In the genomic region with DNA sequence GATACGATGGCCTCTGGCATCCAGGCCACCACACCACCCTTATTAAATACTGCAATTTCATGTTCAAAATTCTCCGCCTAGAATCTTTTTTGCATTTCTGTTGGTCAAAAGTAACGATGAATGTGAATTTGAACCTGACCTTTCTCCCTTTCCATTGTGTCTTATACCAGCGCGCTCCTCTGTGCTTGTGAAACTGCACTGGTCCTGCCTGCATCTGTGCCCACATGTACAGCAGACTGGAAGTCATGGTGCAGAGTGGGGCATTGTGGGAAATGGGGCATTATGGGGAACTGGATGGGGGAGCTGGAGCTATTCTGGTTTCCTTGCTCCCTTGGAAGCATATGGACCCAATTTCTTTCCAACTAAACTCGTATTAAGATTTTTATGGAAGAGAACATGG, we compare ENCODE assay signal across 24 mouse cellular contexts.
DNase-seq lines count a peak whose midpoint lies in the region; ATAC-seq lines count a peak whose summit lies in the region.
"Had no signal": no experiment of that assay in that cellular context is flagged by ENCODE, and none has a peak within 500 bp of the region (broad histone marks: within the 10 kb centered on the region; RNA-seq: fewer than 3 reads in every experiment).

No protein-coding gene starts in this region.

- no peak overlapping the region for H3K9ac ChIP-seq in hindbrain, embryonic 11.5 days (ENCODE audit: low read depth, low read length)
- no peak overlapping the region for H3K9ac ChIP-seq in midbrain, embryonic 11.5 days (ENCODE audit: low read length)
- H3K9ac ChIP-seq in hindbrain, embryonic 14.5 days: no peak overlapping the region
- H3K9ac ChIP-seq in midbrain, embryonic 14.5 days (replicated peaks; ENCODE audit: low read length): no peak overlapping the region
- no peak overlapping the region for H3K9ac ChIP-seq in forebrain, embryonic 16.5 days (replicated peaks; ENCODE audit: low read depth, low read length)
- H3K9ac ChIP-seq: hindbrain, embryonic 15.5 days had no signal

- no peaks in the 10 kb centered on the region for H3K4me1 ChIP-seq in hindbrain, embryonic 11.5 days (replicated peaks; ENCODE audit: control insufficient read depth, insufficient read depth, low read length)
- H3K4me1 ChIP-seq in hindbrain, embryonic 10.5 days (replicated peaks): no peaks in the 10 kb centered on the region
- peaks cover 3% of the 10 kb centered on the region; the same call in 1 of the 2 replicates for H3K4me1 ChIP-seq in midbrain, embryonic 11.5 days (ENCODE audit: control insufficient read depth, insufficient read depth, low read length)
- peaks cover 8% of the 10 kb centered on the region; the same call in 1 of the 2 replicates for H3K4me1 ChIP-seq in midbrain, embryonic 10.5 days
- H3K4me1 ChIP-seq in hindbrain, embryonic 14.5 days (replicated peaks; ENCODE audit: control insufficient read depth, insufficient read depth, low read length): 0 out of 2 replicates have a peak, but pooled peaks cover 5% of the 10 kb centered on the region
- H3K4me1 ChIP-seq in midbrain, embryonic 14.5 days (ENCODE audit: control insufficient read depth, insufficient read depth, low read length): peaks cover 3% of the 10 kb centered on the region; the same call in 1 of the 2 replicates
- no peaks in the 10 kb centered on the region for H3K4me1 ChIP-seq in forebrain, embryonic 16.5 days (replicated peaks; ENCODE audit: control insufficient read depth, insufficient read depth, low read length)

- no peak for DNase-seq in hindbrain, embryonic 11.5 days (ENCODE audit: low spot score)
- no peak for DNase-seq in hindbrain, embryonic 10.5 days (ENCODE audit: low spot score)
- DNase-seq in midbrain, embryonic 11.5 days (ENCODE audit: low spot score, missing footprints): peak; percentile 44
- no peak for DNase-seq in midbrain, embryonic 10.5 days (ENCODE audit: low spot score)
- DNase-seq in hindbrain, embryonic 14.5 days (ENCODE audit: low spot score): no peak
- DNase-seq in midbrain, embryonic 14.5 days: no peak
- DNase-seq in urinary bladder, postnatal 4 days (ENCODE audit: low spot score in 2 of 2): no peak
- DNase-seq: adrenal gland, postnatal 10 days; adrenal gland, postnatal 36 days; B cell, adult 2 months; cerebellum, adult 18-20 months; cerebellum, adult 9-10 months; cerebellum, postnatal 14 days; gastrocnemius, postnatal 36 days; heart, postnatal 36 days had no signal

- WGBS in hindbrain, embryonic 11.5 days: 91% methylated on average over 6 of the region's 6 CpGs
- WGBS in hindbrain, embryonic 10.5 days: 94% methylated on average over 6 of the region's 6 CpGs
- 93% methylated on average over 6 of the region's 6 CpGs for WGBS in midbrain, embryonic 11.5 days
- WGBS in midbrain, embryonic 10.5 days: 95% methylated on average over 6 of the region's 6 CpGs
- 89% methylated on average over 6 of the region's 6 CpGs for WGBS in hindbrain, embryonic 14.5 days
- 85% methylated on average over 6 of the region's 6 CpGs for WGBS in midbrain, embryonic 14.5 days
- WGBS in forebrain, embryonic 16.5 days: 93% methylated on average over 6 of the region's 6 CpGs

- H3K9me3 ChIP-seq in hindbrain, embryonic 11.5 days (ENCODE audit: control insufficient read depth, low read length): no peaks in the 10 kb centered on the region
- H3K9me3 ChIP-seq in hindbrain, embryonic 10.5 days: no peaks in the 10 kb centered on the region
- H3K9me3 ChIP-seq in midbrain, embryonic 11.5 days (ENCODE audit: control insufficient read depth, low read length): no peaks in the 10 kb centered on the region
- no peaks in the 10 kb centered on the region for H3K9me3 ChIP-seq in midbrain, embryonic 10.5 days (replicated peaks)
- no peaks in the 10 kb centered on the region for H3K9me3 ChIP-seq in hindbrain, embryonic 14.5 days (ENCODE audit: control insufficient read depth, low read length)
- no peaks in the 10 kb centered on the region for H3K9me3 ChIP-seq in midbrain, embryonic 14.5 days (ENCODE audit: control insufficient read depth, low read length)
- H3K9me3 ChIP-seq in forebrain, embryonic 16.5 days (ENCODE audit: control insufficient read depth, low read length): no peaks in the 10 kb centered on the region
- H3K9me3 ChIP-seq: hindbrain, embryonic 15.5 days had no signal

- H3K27me3 ChIP-seq in hindbrain, embryonic 11.5 days (ENCODE audit: control insufficient read depth, insufficient read depth, low read length): no peaks in the 10 kb centered on the region
- no peaks in the 10 kb centered on the region for H3K27me3 ChIP-seq in hindbrain, embryonic 10.5 days (ENCODE audit: insufficient read depth, poor library complexity, severe bottlenecking)
- no peaks in the 10 kb centered on the region for H3K27me3 ChIP-seq in midbrain, embryonic 11.5 days (ENCODE audit: control insufficient read depth, insufficient read depth, low read length)
- H3K27me3 ChIP-seq in midbrain, embryonic 10.5 days (ENCODE audit: low read depth, poor library complexity, severe bottlenecking): no peaks in the 10 kb centered on the region
- no peaks in the 10 kb centered on the region for H3K27me3 ChIP-seq in hindbrain, embryonic 14.5 days (ENCODE audit: control insufficient read depth, insufficient read depth, low read length)
- no peaks in the 10 kb centered on the region for H3K27me3 ChIP-seq in midbrain, embryonic 14.5 days (ENCODE audit: control insufficient read depth, insufficient read depth, low read length)
- no peaks in the 10 kb centered on the region for H3K27me3 ChIP-seq in forebrain, embryonic 16.5 days (replicated peaks; ENCODE audit: control insufficient read depth, insufficient read depth, low read length)
- H3K27me3 ChIP-seq: CH12.LX; hindbrain, embryonic 15.5 days; Patski had no signal

- H3K27ac ChIP-seq in hindbrain, embryonic 11.5 days (ENCODE audit: low read depth, low read length): peak overlapping the region; percentile 33; the same call in 1 of the 2 replicates
- H3K27ac ChIP-seq in hindbrain, embryonic 10.5 days: no peak overlapping the region
- no peak overlapping the region for H3K27ac ChIP-seq in midbrain, embryonic 11.5 days (ENCODE audit: low read depth, low read length)
- no peak overlapping the region for H3K27ac ChIP-seq in midbrain, embryonic 10.5 days (replicated peaks)
- peak overlapping the region; percentile 49 for H3K27ac ChIP-seq in hindbrain, embryonic 14.5 days
- peak overlapping the region; percentile 46; the same call in 1 of the 2 replicates for H3K27ac ChIP-seq in midbrain, embryonic 14.5 days (replicated peaks; ENCODE audit: low read depth, low read length)
- no peak overlapping the region for H3K27ac ChIP-seq in forebrain, embryonic 16.5 days (ENCODE audit: low read length)

- H3K36me3 ChIP-seq in hindbrain, embryonic 11.5 days (ENCODE audit: control insufficient read depth, insufficient read depth, low read length): no peaks in the 10 kb centered on the region
- no peaks in the 10 kb centered on the region for H3K36me3 ChIP-seq in hindbrain, embryonic 10.5 days
- H3K36me3 ChIP-seq in midbrain, embryonic 11.5 days (ENCODE audit: control insufficient read depth, insufficient read depth, low read length): no peaks in the 10 kb centered on the region
- H3K36me3 ChIP-seq in midbrain, embryonic 10.5 days: no peaks in the 10 kb centered on the region
- H3K36me3 ChIP-seq in hindbrain, embryonic 14.5 days (replicated peaks; ENCODE audit: control insufficient read depth, insufficient read depth): no peaks in the 10 kb centered on the region
- H3K36me3 ChIP-seq in midbrain, embryonic 14.5 days (ENCODE audit: control insufficient read depth, insufficient read depth, low read length): no peaks in the 10 kb centered on the region
- H3K36me3 ChIP-seq in forebrain, embryonic 16.5 days (ENCODE audit: control insufficient read depth, insufficient read depth): no peaks in the 10 kb centered on the region
- H3K36me3 ChIP-seq: G1E; hindbrain, embryonic 15.5 days had no signal

- H3K4me2 ChIP-seq in hindbrain, embryonic 11.5 days (replicated peaks; ENCODE audit: low read depth, low read length): no peak overlapping the region
- no peak overlapping the region for H3K4me2 ChIP-seq in midbrain, embryonic 11.5 days
- H3K4me2 ChIP-seq in hindbrain, embryonic 14.5 days (replicated peaks): no peak overlapping the region
- H3K4me2 ChIP-seq in midbrain, embryonic 14.5 days (ENCODE audit: low read length): no peak overlapping the region
- no peak overlapping the region for H3K4me2 ChIP-seq in forebrain, embryonic 16.5 days (ENCODE audit: low read length)
- H3K4me2 ChIP-seq: heart, embryonic 11.5 days; hindbrain, embryonic 15.5 days had no signal

- H3K4me3 ChIP-seq in hindbrain, embryonic 11.5 days (ENCODE audit: low read depth, low read length): no peak overlapping the region
- H3K4me3 ChIP-seq in hindbrain, embryonic 10.5 days: no peak overlapping the region
- H3K4me3 ChIP-seq in midbrain, embryonic 11.5 days (ENCODE audit: low read depth, low read length): no peak overlapping the region
- H3K4me3 ChIP-seq in midbrain, embryonic 10.5 days: no peak overlapping the region
- H3K4me3 ChIP-seq in hindbrain, embryonic 14.5 days (replicated peaks; ENCODE audit: low read length): no peak overlapping the region
- H3K4me3 ChIP-seq in midbrain, embryonic 14.5 days (replicated peaks; ENCODE audit: low read depth, low read length): no peak overlapping the region
- no peak overlapping the region for H3K4me3 ChIP-seq in forebrain, embryonic 16.5 days (replicated peaks; ENCODE audit: low read length)
- H3K4me3 ChIP-seq: hindbrain, embryonic 15.5 days had no signal

- no peak for ATAC-seq in hindbrain, embryonic 11.5 days (ENCODE audit: low FRiP score)
- no peak for ATAC-seq in midbrain, embryonic 11.5 days (ENCODE audit: low FRiP score)
- no peak for ATAC-seq in hindbrain, embryonic 14.5 days (ENCODE audit: low FRiP score)
- no peak for ATAC-seq in midbrain, embryonic 14.5 days (ENCODE audit: low FRiP score, low TSS enrichment)
- ATAC-seq in forebrain, embryonic 16.5 days: no peak
- ATAC-seq: forebrain, embryonic 14.5 days; inflammation-experienced regulatory T-cells, adult 6 months; intestine, embryonic 16.5 days; Patski had no signal

Comparison
In these comparisons a context has a peak if more than half of its experiments do, and no peak if none do; other contexts are left out.
1. H3K27ac ChIP-seq: peak in hindbrain, embryonic 11.5 days (single experiment), hindbrain, embryonic 14.5 days (single experiment) and midbrain, embryonic 14.5 days (single experiment); none in hindbrain, embryonic 10.5 days (single experiment), midbrain, embryonic 11.5 days (single experiment), midbrain, embryonic 10.5 days (single experiment) and forebrain, embryonic 16.5 days (single experiment).